Mouse (Mus musculus): Measurements from ENCODE around the gene Eif4ebp2. TPM values are rescaled to one million over a fixed set of nuclear protein-coding genes. Genes with fewer than 3 reads are reported as not detected.

Gene Eif4ebp2
- 105 TPM in 1 of 2 replicates, not detected in the other for polyA plus RNA-seq (2012; ENCODE audit: insufficient read depth, insufficient read length, low replicate concordance, missing spikeins)

GRCm38 (mm10) chr10:61452645-61453044 lies at the start of gene Eif4ebp2:
Gene Eif4ebp2 (minus strand): TSS chr10:61452661.
- no peak for TF ChIP-seq CTCF (IDR thresholded peaks at IDR 0.05; ENCODE audit: insufficient read depth, low read depth, low read length)
- peak; percentile 93 for TF ChIP-seq POLR2A (IDR thresholded peaks at IDR 0.05; ENCODE audit: insufficient read depth, low read depth, low read length)
- H3K27ac ChIP-seq (ENCODE audit: insufficient read depth, low read depth, low read length): no peak within 1 kb of the TSS
- peak within 1 kb of the TSS; percentile 81 for H3K4me3 ChIP-seq (ENCODE audit: insufficient read depth, low read depth, low read length)
- H3K4me1 ChIP-seq (ENCODE audit: control insufficient read depth, insufficient read depth, low read length): peaks cover 13% of the 10 kb centered on the region
- WGBS: 1% methylated on average over 36 of the region's 36 CpGs

- Histone ChIP-seq H3K27ac (ENCODE audit: insufficient read depth, low read depth, low read length) (no peak overlapping the region), H3K4me1 (ENCODE audit: control insufficient read depth, insufficient read depth, low read length) (peaks cover 3% of the 10 kb centered on the region; the same call in 1 of the 2 replicates), H3K4me3 (ENCODE audit: insufficient read depth, low read depth, low read length) (no peak overlapping the region)
- 88% methylated on average over 7 of the region's 7 CpGs for WGBS
- TF ChIP-seq POLR2A (IDR thresholded peaks at IDR 0.05; ENCODE audit: insufficient read depth, low read depth, low read length): no peak
- TF ChIP-seq CTCF (IDR thresholded peaks at IDR 0.05; ENCODE audit: insufficient read depth, low read depth, low read length): no peak
These were observed 48.3 kb upstream of the Eif4ebp2 start for GRCm38 (mm10) chr10:61500756-61501155.

GRCm38 (mm10) chr10:61499505-61500466 lies 47.3 kb upstream of the Eif4ebp2 start:
- TF ChIP-seq POLR2A (IDR thresholded peaks at IDR 0.05; ENCODE audit: insufficient read depth, low read depth, low read length): no peak
- TF ChIP-seq CTCF (IDR thresholded peaks at IDR 0.05; ENCODE audit: insufficient read depth, low read depth, low read length): no peak
- Histone ChIP-seq H3K27ac (ENCODE audit: insufficient read depth, low read depth, low read length) (no peak overlapping the region), H3K4me3 (ENCODE audit: insufficient read depth, low read depth, low read length) (no peak overlapping the region), H3K4me1 (ENCODE audit: control insufficient read depth, insufficient read depth, low read length) (peaks cover 3% of the 10 kb centered on the region; the same call in 1 of the 2 replicates)
- WGBS: 78% methylated on average over 20 of the region's 20 CpGs

- 67% methylated on average over 9 of the region's 9 CpGs for WGBS
- TF ChIP-seq CTCF (IDR thresholded peaks at IDR 0.05; ENCODE audit: insufficient read depth, low read depth, low read length): no peak
- TF ChIP-seq POLR2A (IDR thresholded peaks at IDR 0.05; ENCODE audit: insufficient read depth, low read depth, low read length): no peak
- no peak overlapping the region for H3K4me3 ChIP-seq (ENCODE audit: insufficient read depth, low read depth, low read length)
- H3K4me1 ChIP-seq (ENCODE audit: control insufficient read depth, insufficient read depth, low read length): peaks cover 6% of the 10 kb centered on the region
- H3K27ac ChIP-seq (ENCODE audit: insufficient read depth, low read depth, low read length): no peak overlapping the region
These were observed 43.8 kb upstream of the Eif4ebp2 start for GRCm38 (mm10) chr10:61496231-61496630.

GRCm38 (mm10) chr10:61495461-61495860 lies 43.0 kb upstream of the Eif4ebp2 start:
- Histone ChIP-seq H3K4me3 (ENCODE audit: insufficient read depth, low read depth, low read length) (no peak overlapping the region), H3K27ac (ENCODE audit: insufficient read depth, low read depth, low read length) (no peak overlapping the region), H3K4me1 (ENCODE audit: control insufficient read depth, insufficient read depth, low read length) (peaks cover 6% of the 10 kb centered on the region)
- WGBS: 75% methylated on average over 4 of the region's 4 CpGs
- no peak for TF ChIP-seq CTCF (IDR thresholded peaks at IDR 0.05; ENCODE audit: insufficient read depth, low read depth, low read length)
- TF ChIP-seq POLR2A (IDR thresholded peaks at IDR 0.05; ENCODE audit: insufficient read depth, low read depth, low read length): no peak

- Histone ChIP-seq H3K4me3 (ENCODE audit: insufficient read depth, low read depth, low read length) (no peak overlapping the region), H3K4me1 (ENCODE audit: control insufficient read depth, insufficient read depth, low read length) (peaks cover 6% of the 10 kb centered on the region), H3K27ac (ENCODE audit: insufficient read depth, low read depth, low read length) (no peak overlapping the region)
- WGBS: 16% methylated on average over 11 of the region's 11 CpGs
- TF ChIP-seq CTCF (IDR thresholded peaks at IDR 0.05; ENCODE audit: insufficient read depth, low read depth, low read length) (peak; percentile 88), POLR2A (IDR thresholded peaks at IDR 0.05; ENCODE audit: insufficient read depth, low read depth, low read length) (no peak)
These were observed 39.6 kb upstream of the Eif4ebp2 start for GRCm38 (mm10) chr10:61492040-61492439.

- TF ChIP-seq POLR2A (IDR thresholded peaks at IDR 0.05; ENCODE audit: insufficient read depth, low read depth, low read length): no peak
- no peak for TF ChIP-seq CTCF (IDR thresholded peaks at IDR 0.05; ENCODE audit: insufficient read depth, low read depth, low read length)
- peaks cover 6% of the 10 kb centered on the region for H3K4me1 ChIP-seq (ENCODE audit: control insufficient read depth, insufficient read depth, low read length)
- no peak overlapping the region for H3K4me3 ChIP-seq (ENCODE audit: insufficient read depth, low read depth, low read length)
- H3K27ac ChIP-seq (ENCODE audit: insufficient read depth, low read depth, low read length): no peak overlapping the region
- 48% methylated on average over 8 of the region's 8 CpGs for WGBS
These were observed 39.1 kb upstream of the Eif4ebp2 start for GRCm38 (mm10) chr10:61491573-61491972.

GRCm38 (mm10) chr10:61488522-61489110 lies 36.2 kb upstream of the Eif4ebp2 start:
- Histone ChIP-seq H3K4me3 (ENCODE audit: insufficient read depth, low read depth, low read length) (no peak overlapping the region), H3K27ac (ENCODE audit: insufficient read depth, low read depth, low read length) (no peak overlapping the region), H3K4me1 (ENCODE audit: control insufficient read depth, insufficient read depth, low read length) (peaks cover 7% of the 10 kb centered on the region; the same call in 1 of the 2 replicates)
- TF ChIP-seq POLR2A (IDR thresholded peaks at IDR 0.05; ENCODE audit: insufficient read depth, low read depth, low read length) (no peak), CTCF (IDR thresholded peaks at IDR 0.05; ENCODE audit: insufficient read depth, low read depth, low read length) (no peak)
- WGBS: 90% methylated on average over 6 of the region's 6 CpGs
